Mouse (Mus musculus) left cerebral cortex, postnatal 36 days (tissue): ENCODE measurements around the gene Ccm2l. TPM values are rescaled to one million over a fixed set of nuclear protein-coding genes. Genes with fewer than 3 reads are reported as not detected.
A peak's percentile ranks its signal among the peaks of the same experiment; 100 is the strongest.

ENCODE experiments used
- DNase-seq, 2 experiments: peaks; one replicate each; pipeline ENCODE4 v3.0.0; 2021 to 2022; ENCODE audit warnings: low spot score in 2 of 2, mixed read lengths in 1 of 2
- intact Hi-C: fragments of 180-260 bp; cut with DNase I; formaldehyde crosslinking; loops from one replicate; pipeline ENCODE4 v1.15.1; 2025
- total RNA-seq, 2 experiments: library from RNA; stranded (reverse); gene quantifications; 2 replicates each; pipeline ENCODE4 v1.2.3; 2021

Ccm2l gene
- 1 to 10 TPM; 4.0 to 5.8 TPM for total RNA-seq

GRCm38 (mm10) chr2:153065747-153066508 lies at the start of gene Ccm2l:
TSS of gene Ccm2l (plus strand) at chr2:153065955.
- DNase-seq = no peak
- intact Hi-C loops = no loop called here

GRCm38 (mm10) chr2:153016786-153017185 lies 49.0 kb upstream of the Ccm2l start:
- no peak for DNase-seq

GRCm38 (mm10) chr2:153019355-153019754 lies 46.4 kb upstream of the Ccm2l start:
- no peak for DNase-seq
- intact Hi-C loops = loop anchor here (5.0 kb wide), 1 partner anchor 67 kb away; the partner anchor contains the start of gene Dusp15

More at GRCm38 (mm10) chr2:153016786-153017185, 49.0 kb upstream of the Ccm2l start:
- intact Hi-C loops = loop anchor here (5.0 kb wide), 1 partner anchor 64 kb away; the partner anchor contains the start of gene Dusp15

- intact Hi-C loops = no loop called here
- no peak for DNase-seq
Observed at GRCm38 (mm10) chr2:153021163-153021562, 44.6 kb upstream of the Ccm2l start.

- DNase-seq = peak; percentile 41 to 43
- intact Hi-C loops = no loop called here
Observed at GRCm38 (mm10) chr2:153022855-153023254, 42.9 kb upstream of the Ccm2l start.

GRCm38 (mm10) chr2:153026052-153026451 lies 39.7 kb upstream of the Ccm2l start:
- intact Hi-C loops = no loop called here
- no peak for DNase-seq

- intact Hi-C loops = no loop called here
- no peak for DNase-seq
Observed at GRCm38 (mm10) chr2:153027501-153027900, 38.3 kb upstream of the Ccm2l start.

- intact Hi-C loops = no loop called here
- no peak for DNase-seq
Observed at GRCm38 (mm10) chr2:153030422-153030821, 35.3 kb upstream of the Ccm2l start.

- DNase-seq = peak in 1 of 2 experiments; percentile 41
- intact Hi-C loops = no loop called here
Observed at GRCm38 (mm10) chr2:153031126-153032082, 34.4 kb upstream of the Ccm2l start, which contains the start of gene Xkr7. TSS of gene Xkr7 (plus strand) at chr2:153031852.

- intact Hi-C loops = no loop called here
- DNase-seq = peak; percentile 42 to 44
Observed at GRCm38 (mm10) chr2:153032083-153032842, 33.5 kb upstream of the Ccm2l start.

- no peak for DNase-seq
- intact Hi-C loops = no loop called here
Observed at GRCm38 (mm10) chr2:153032973-153033372, 32.8 kb upstream of the Ccm2l start.

- intact Hi-C loops = no loop called here
Observed at GRCm38 (mm10) chr2:153033545-153034230, 32.1 kb upstream of the Ccm2l start.

GRCm38 (mm10) chr2:153036690-153037089 lies 29.1 kb upstream of the Ccm2l start:
- intact Hi-C loops = no loop called here
- no peak for DNase-seq

More at GRCm38 (mm10) chr2:153033545-153034230, 32.1 kb upstream of the Ccm2l start:
- no peak for DNase-seq

GRCm38 (mm10) chr2:153043886-153044285 lies 21.9 kb upstream of the Ccm2l start:
- intact Hi-C loops = no loop called here
- DNase-seq = no peak

- DNase-seq = peak; percentile 53 to 56
- intact Hi-C loops = no loop called here
Observed at GRCm38 (mm10) chr2:153045884-153046299, 19.9 kb upstream of the Ccm2l start.

GRCm38 (mm10) chr2:153047828-153048465 lies 17.8 kb upstream of the Ccm2l start:
- intact Hi-C loops = no loop called here

GRCm38 (mm10) chr2:153049288-153049996 lies 16.3 kb upstream of the Ccm2l start:
- DNase-seq = peak; percentile 54 to 66
- intact Hi-C loops = no loop called here

More at GRCm38 (mm10) chr2:153047828-153048465, 17.8 kb upstream of the Ccm2l start:
- DNase-seq = peak; percentile 54 to 58

GRCm38 (mm10) chr2:153049997-153050358 lies 15.8 kb upstream of the Ccm2l start:
- DNase-seq = no peak
- intact Hi-C loops = no loop called here
